Mouse (Mus musculus) kidney, embryonic 14.5 days (tissue): ENCODE measurements around the gene Disp2. TPM values are rescaled to one million over a fixed set of nuclear protein-coding genes. Genes with fewer than 3 reads are reported as not detected.

Source experiments
- ATAC-seq: fragments of 200-750 bp; cut with Nextera tagmentation; 2 replicates; pipeline ENCODE4 v1.8.0; 2017; ENCODE audit warnings: moderate number of reproducible peaks, mild to moderate bottlenecking, moderate TSS enrichment, moderate library complexity; ENCODE audit not compliant: low FRiP score, low TSS enrichment
- H3K27ac ChIP-seq: fragments of 300-500 bp; sonication (generic); 2 replicates; pipeline ENCODE4 v1.5.1; 2014; ENCODE audit warnings: low read depth, mild to moderate bottlenecking, low read length, moderate library complexity, mixed read lengths
- H3K27me3 ChIP-seq: fragments of 300-500 bp; sonication (generic); 2 replicates; pipeline ENCODE4 v1.6.1; 2014; ENCODE audit warnings: mild to moderate bottlenecking, low read length; ENCODE audit not compliant: control insufficient read depth, insufficient read depth
- H3K36me3 ChIP-seq: fragments of 300-500 bp; sonication (generic); 2 replicates; pipeline ENCODE4 v1.6.1; 2014; ENCODE audit warnings: low read length, mixed read lengths; ENCODE audit not compliant: control insufficient read depth, insufficient read depth
- H3K4me1 ChIP-seq: fragments of 300-500 bp; sonication (generic); 2 replicates; pipeline ENCODE4 v1.6.1; 2014; ENCODE audit warnings: low read length, mixed read lengths; ENCODE audit not compliant: control insufficient read depth, insufficient read depth
- H3K4me2 ChIP-seq: fragments of 300-500 bp; sonication (generic); replicated peaks from 2 replicates; pipeline ENCODE4 v1.6.1; 2014; ENCODE audit warnings: low read depth, mild to moderate bottlenecking, low read length
- H3K4me3 ChIP-seq: fragments of 300-500 bp; sonication (generic); 2 replicates; pipeline ENCODE4 v1.5.1; 2014; ENCODE audit warnings: mild to moderate bottlenecking, low read length
- H3K9ac ChIP-seq: fragments of 300-500 bp; sonication (generic); 2 replicates; pipeline ENCODE4 v1.6.1; 2014; ENCODE audit warnings: low read depth, mild to moderate bottlenecking, low read length, moderate library complexity
- H3K9me3 ChIP-seq: fragments of 300-500 bp; sonication (generic); 2 replicates; pipeline ENCODE4 v1.6.1; 2016; ENCODE audit warnings: low read length; ENCODE audit not compliant: control insufficient read depth
- WGBS: fragments of 180-500 bp; shearing (Covaris S2); extraction: QIAGEN DNeasy Blood & Tissue Kit; methylation state at CpG from one replicate; pipeline ENCODE4 v1.1.7; 2014; 5-methylcytosine and 5-hydroxymethylcytosine counted together
- polyA plus RNA-seq: library from polyadenylated mRNA; unstranded; fragments of >200 nt; fragmentation: Nextera tagmentation; extraction: Ambion mirVana; gene quantifications from 2 replicates; pipeline ENCODE4 v1.2.1, GENCODE M21; 2014

The Disp2 gene
- 0.05 TPM in 1 of 2 replicates, not detected in the other for polyA plus RNA-seq

- H3K4me2 ChIP-seq: peak within 1 kb of the TSS; percentile 69
- H3K4me1 ChIP-seq: peaks cover 6% of the 10 kb centered on the region; the same call in 1 of the 2 replicates
- no peaks in the 10 kb centered on the region for H3K36me3 ChIP-seq
- 0 out of 2 replicates have a peak, but pooled peaks cover 4% of the 10 kb centered on the region for H3K27me3 ChIP-seq
- 0 out of 2 replicates have a peak within 1 kb of the TSS, but pooled peaks have one; percentile 7 for H3K9ac ChIP-seq
- H3K4me3 ChIP-seq: peak within 1 kb of the TSS; percentile 34
- WGBS: 12% methylated on average over 39 of the region's 39 CpGs
- H3K9me3 ChIP-seq: no peaks in the 10 kb centered on the region
- peak; percentile 91 for ATAC-seq
- H3K27ac ChIP-seq: no peak within 1 kb of the TSS
Observed at GRCm38 (mm10) chr2:118779504-118780480, at the start of gene Disp2. Gene Disp2, plus strand, starts transcription at chr2:118779719.

GRCm38 (mm10) chr2:118729816-118730621 is 49.5 kb upstream of the Disp2 start:
- no peak overlapping the region for H3K27ac ChIP-seq
- H3K4me1 ChIP-seq: peaks cover 20% of the 10 kb centered on the region
- WGBS: 28% methylated on average over 8 of the region's 8 CpGs
- H3K9me3 ChIP-seq: no peaks in the 10 kb centered on the region
- H3K36me3 ChIP-seq: no peaks in the 10 kb centered on the region
- no peak overlapping the region for H3K4me2 ChIP-seq
- H3K27me3 ChIP-seq: peaks cover 15% of the 10 kb centered on the region; the same call in 1 of the 2 replicates
- no peak overlapping the region for H3K4me3 ChIP-seq
- no peak for ATAC-seq
- H3K9ac ChIP-seq: no peak overlapping the region

GRCm38 (mm10) chr2:118730622-118730915 is 49.0 kb upstream of the Disp2 start:
- no peak overlapping the region for H3K9ac ChIP-seq
- 4% methylated on average over 3 of the region's 3 CpGs for WGBS
- peaks cover 20% of the 10 kb centered on the region for H3K4me1 ChIP-seq
- no peak overlapping the region for H3K4me2 ChIP-seq
- H3K9me3 ChIP-seq: no peaks in the 10 kb centered on the region
- no peak overlapping the region for H3K4me3 ChIP-seq
- ATAC-seq: no peak; the same call in 1 of the 2 replicates
- no peak overlapping the region for H3K27ac ChIP-seq
- H3K27me3 ChIP-seq: peaks cover 15% of the 10 kb centered on the region; the same call in 1 of the 2 replicates
- no peaks in the 10 kb centered on the region for H3K36me3 ChIP-seq

GRCm38 (mm10) chr2:118731981-118732380 is 47.5 kb upstream of the Disp2 start:
- Histone ChIP-seq H3K4me3 (no peak overlapping the region), H3K27me3 (peaks cover 15% of the 10 kb centered on the region; the same call in 1 of the 2 replicates), H3K27ac (no peak overlapping the region), H3K4me2 (no peak overlapping the region), H3K9ac (no peak overlapping the region), H3K36me3 (no peaks in the 10 kb centered on the region), H3K4me1 (peaks cover 20% of the 10 kb centered on the region), H3K9me3 (no peaks in the 10 kb centered on the region)
- no peak for ATAC-seq
- 86% methylated on average over 5 of the region's 5 CpGs for WGBS

GRCm38 (mm10) chr2:118733341-118733740 is 46.2 kb upstream of the Disp2 start:
- Histone ChIP-seq H3K27ac (no peak overlapping the region), H3K4me3 (no peak overlapping the region), H3K4me1 (peaks cover 12% of the 10 kb centered on the region), H3K36me3 (no peaks in the 10 kb centered on the region), H3K9ac (no peak overlapping the region), H3K4me2 (no peak overlapping the region), H3K27me3 (peaks cover 15% of the 10 kb centered on the region; the same call in 1 of the 2 replicates), H3K9me3 (no peaks in the 10 kb centered on the region)
- no peak for ATAC-seq
- WGBS: 67% methylated on average over 5 of the region's 5 CpGs

GRCm38 (mm10) chr2:118740341-118740740 is 39.2 kb upstream of the Disp2 start:
- Histone ChIP-seq H3K9me3 (no peaks in the 10 kb centered on the region), H3K4me2 (no peak overlapping the region), H3K4me3 (no peak overlapping the region), H3K4me1 (peaks cover 6% of the 10 kb centered on the region; the same call in 1 of the 2 replicates), H3K27ac (no peak overlapping the region), H3K27me3 (peaks cover 18% of the 10 kb centered on the region; the same call in 1 of the 2 replicates), H3K36me3 (no peaks in the 10 kb centered on the region), H3K9ac (no peak overlapping the region)
- no peak for ATAC-seq
- WGBS: 70% methylated on average over 3 of the region's 3 CpGs

GRCm38 (mm10) chr2:118741183-118741582 is 38.3 kb upstream of the Disp2 start:
- H3K36me3 ChIP-seq: no peaks in the 10 kb centered on the region
- H3K27ac ChIP-seq: no peak overlapping the region
- WGBS: 66% methylated on average over 9 of the region's 9 CpGs
- no peak overlapping the region for H3K4me2 ChIP-seq
- no peak overlapping the region for H3K9ac ChIP-seq
- no peak overlapping the region for H3K4me3 ChIP-seq
- no peak for ATAC-seq
- H3K9me3 ChIP-seq: no peaks in the 10 kb centered on the region
- H3K4me1 ChIP-seq: peaks cover 6% of the 10 kb centered on the region; the same call in 1 of the 2 replicates
- peaks cover 18% of the 10 kb centered on the region; the same call in 1 of the 2 replicates for H3K27me3 ChIP-seq

- WGBS: 26% methylated on average over 8 of the region's 8 CpGs
- no peak for ATAC-seq
- Histone ChIP-seq H3K4me2 (no peak overlapping the region), H3K4me3 (no peak overlapping the region), H3K9me3 (no peaks in the 10 kb centered on the region), H3K36me3 (no peaks in the 10 kb centered on the region), H3K9ac (no peak overlapping the region), H3K27ac (no peak overlapping the region), H3K27me3 (peaks cover 20% of the 10 kb centered on the region; the same call in 1 of the 2 replicates), H3K4me1 (peaks cover 14% of the 10 kb centered on the region)
Observed at GRCm38 (mm10) chr2:118743261-118743943, 36.1 kb upstream of the Disp2 start.
